Mouse (Mus musculus) megakaryocyte, embryonic 14.5 days (primary cell): ENCODE data around the gene Gm340. TPM values are rescaled to one million over a fixed set of nuclear protein-coding genes. Genes with fewer than 3 reads are reported as not detected.

Source experiments
- H3K27me3 ChIP-seq: replicated peaks from 2 replicates; pipeline ENCODE3; 2012; ENCODE audit warnings: inconsistent platforms
- H3K36me3 ChIP-seq: replicated peaks from 2 replicates; pipeline ENCODE3; 2012; ENCODE audit warnings: low read length, inconsistent platforms, mixed read lengths
- H3K4me1 ChIP-seq: 2 replicates; pipeline ENCODE4 v1.6.1; 2012; ENCODE audit warnings: inconsistent platforms
- H3K4me3 ChIP-seq: replicated peaks from 2 replicates; pipeline ENCODE3; 2012; ENCODE audit warnings: moderate library complexity, mild to moderate bottlenecking, inconsistent platforms
- H3K9me3 ChIP-seq: 2 replicates; pipeline ENCODE4 v1.6.1; 2012; ENCODE audit warnings: inconsistent platforms
- FLI1 ChIP-seq: IDR thresholded peaks from 2 replicates; pipeline ENCODE4 v1.6.1; 2012; ENCODE audit warnings: low read length, inconsistent platforms, mixed read lengths
- GATA1 ChIP-seq: IDR thresholded peaks from 3 replicates; pipeline ENCODE4 v1.6.1; 2012; ENCODE audit warnings: mixed read lengths, low read length, inconsistent platforms, borderline replicate concordance
- polyA plus RNA-seq: library from polyadenylated mRNA; stranded (reverse); fragments of >175 nt; gene quantifications from 2 replicates; pipeline ENCODE4 v1.2.3, GENCODE M21; 2012; ENCODE audit warnings: low replicate concordance; ENCODE audit not compliant: insufficient read depth

Gm340 gene
- polyA plus RNA-seq, 1 experiment, result 0.21 TPM

- H3K9me3 ChIP-seq, result peaks cover 29% of the 10 kb centered on the region
- no peaks in the 10 kb centered on the region for H3K36me3 ChIP-seq
- peaks cover 5% of the 10 kb centered on the region; the same call in 1 of the 2 replicates for H3K4me1 ChIP-seq
- no peak for TF ChIP-seq FLI1
- TF ChIP-seq GATA1, result no peak
- no peak overlapping the region for H3K4me3 ChIP-seq
- peaks cover 73% of the 10 kb centered on the region for H3K27me3 ChIP-seq
These were observed 29.5 kb downstream of the Gm340 start for GRCm38 (mm10) chr19:41611683-41612082.

GRCm38 (mm10) chr19:41613325-41614087, 31.3 kb downstream of the Gm340 start:
- Histone ChIP-seq H3K4me3 (no peak overlapping the region), H3K9me3 (peaks cover 22% of the 10 kb centered on the region), H3K27me3 (peaks cover 79% of the 10 kb centered on the region)

GRCm38 (mm10) chr19:41615606-41616224, 33.5 kb downstream of the Gm340 start:
- Histone ChIP-seq H3K4me1 (peaks cover 5% of the 10 kb centered on the region; the same call in 1 of the 2 replicates), H3K36me3 (no peaks in the 10 kb centered on the region), H3K4me3 (no peak overlapping the region), H3K9me3 (peaks cover 7% of the 10 kb centered on the region), H3K27me3 (peaks cover 79% of the 10 kb centered on the region)
- TF ChIP-seq FLI1, result no peak
- no peak for TF ChIP-seq GATA1

More at GRCm38 (mm10) chr19:41613325-41614087, 31.3 kb downstream of the Gm340 start:
- TF ChIP-seq FLI1 (no peak), GATA1 (no peak)
- Histone ChIP-seq H3K36me3 (no peaks in the 10 kb centered on the region), H3K4me1 (peaks cover 5% of the 10 kb centered on the region; the same call in 1 of the 2 replicates)

- Histone ChIP-seq H3K36me3 (no peaks in the 10 kb centered on the region), H3K4me1 (peaks cover 5% of the 10 kb centered on the region; the same call in 1 of the 2 replicates), H3K4me3 (no peak overlapping the region), H3K9me3 (peaks cover 1% of the 10 kb centered on the region; the same call in 1 of the 2 replicates), H3K27me3 (peaks cover 75% of the 10 kb centered on the region)
- TF ChIP-seq GATA1 (no peak), FLI1 (no peak)
These were observed 34.1 kb downstream of the Gm340 start for GRCm38 (mm10) chr19:41616274-41616673.

- H3K36me3 ChIP-seq, result no peaks in the 10 kb centered on the region
- no peaks in the 10 kb centered on the region for H3K9me3 ChIP-seq
- H3K27me3 ChIP-seq, result peaks cover 72% of the 10 kb centered on the region
- no peak for TF ChIP-seq FLI1
- TF ChIP-seq GATA1, result no peak
- no peak overlapping the region for H3K4me3 ChIP-seq
- peaks cover 5% of the 10 kb centered on the region; the same call in 1 of the 2 replicates for H3K4me1 ChIP-seq
These were observed 34.9 kb downstream of the Gm340 start for GRCm38 (mm10) chr19:41617102-41617501.

- H3K9me3 ChIP-seq, result no peaks in the 10 kb centered on the region
- no peak for TF ChIP-seq FLI1
- no peak for TF ChIP-seq GATA1
- peaks cover 4% of the 10 kb centered on the region; the same call in 1 of the 2 replicates for H3K4me1 ChIP-seq
These were observed 36.0 kb downstream of the Gm340 start for GRCm38 (mm10) chr19:41618153-41618657.

GRCm38 (mm10) chr19:41618771-41619385, 36.7 kb downstream of the Gm340 start:
- Histone ChIP-seq H3K4me3 (no peak overlapping the region), H3K4me1 (peaks cover 3% of the 10 kb centered on the region; the same call in 1 of the 2 replicates), H3K9me3 (no peaks in the 10 kb centered on the region), H3K27me3 (peaks cover 73% of the 10 kb centered on the region), H3K36me3 (no peaks in the 10 kb centered on the region)
- TF ChIP-seq FLI1, result no peak

More at GRCm38 (mm10) chr19:41618153-41618657, 36.0 kb downstream of the Gm340 start:
- H3K27me3 ChIP-seq, result peaks cover 72% of the 10 kb centered on the region
- H3K36me3 ChIP-seq, result no peaks in the 10 kb centered on the region
- H3K4me3 ChIP-seq, result no peak overlapping the region

- TF ChIP-seq FLI1 (no peak), GATA1 (no peak)
- H3K36me3 ChIP-seq, result no peaks in the 10 kb centered on the region
- H3K4me3 ChIP-seq, result no peak overlapping the region
- peaks cover 2% of the 10 kb centered on the region; the same call in 1 of the 2 replicates for H3K4me1 ChIP-seq
- H3K9me3 ChIP-seq, result no peaks in the 10 kb centered on the region
- H3K27me3 ChIP-seq, result peaks cover 66% of the 10 kb centered on the region
These were observed 38.4 kb downstream of the Gm340 start for GRCm38 (mm10) chr19:41620366-41621092.

GRCm38 (mm10) chr19:41628970-41629369, 46.8 kb downstream of the Gm340 start:
- no peaks in the 10 kb centered on the region for H3K9me3 ChIP-seq
- H3K4me3 ChIP-seq, result no peak overlapping the region
- no peak for TF ChIP-seq FLI1
- peaks cover 61% of the 10 kb centered on the region for H3K27me3 ChIP-seq
- peaks cover 6% of the 10 kb centered on the region; the same call in 1 of the 2 replicates for H3K4me1 ChIP-seq
- H3K36me3 ChIP-seq, result no peaks in the 10 kb centered on the region
